Mouse (Mus musculus): ENCODE results near the gene Btbd35f4. TPM values are rescaled to one million over a fixed set of nuclear protein-coding genes. Genes with fewer than 3 reads are reported as not detected.
"Not testable (repeated sequence)": the region's sequence is repeated elsewhere in the genome, so short reads cannot be mapped to it uniquely, and the experiment has no call there.

Btbd35f4 gene
- not detected in 2 replicates for polyA plus RNA-seq (2011; ENCODE audit: insufficient read depth, insufficient read length, low replicate concordance, missing spikeins)

GRCm38 (mm10) chrX:4800196-4800595 lies at the start of gene Btbd35f4:
Btbd35f4 (plus strand) TSS chrX:4800496.
- H3K4me3 ChIP-seq (replicated peaks; ENCODE audit: control insufficient read depth, low read depth, low read length); H3K4me1 ChIP-seq (ENCODE audit: control insufficient read depth, insufficient read depth, low read length); H3K27ac ChIP-seq (ENCODE audit: control insufficient read depth, insufficient read depth, low read depth, low read length, poor library complexity): not testable (repeated sequence)
- no CpG with 5 or more reads among the region's 4 CpGs for WGBS

- H3K27ac ChIP-seq (ENCODE audit: control insufficient read depth, insufficient read depth, low read depth, low read length, poor library complexity); H3K4me1 ChIP-seq (ENCODE audit: control insufficient read depth, insufficient read depth, low read length); H3K4me3 ChIP-seq (replicated peaks; ENCODE audit: control insufficient read depth, low read depth, low read length): not testable (repeated sequence)
- WGBS: no CpG with 5 or more reads among the region's 1 CpGs
Measured at GRCm38 (mm10) chrX:4840016-4840415, 39.7 kb downstream of the Btbd35f4 start.

Other genes with a start within 250 kb of the Btbd35f4 start
- gene Btbd35f27, start 151.6 kb downstream of the Btbd35f4 start, polyA plus RNA-seq (2011; ENCODE audit: insufficient read depth, insufficient read length, low replicate concordance, missing spikeins): not detected in 2 replicates